Mouse (Mus musculus) ovary, postnatal 14 days (tissue): ENCODE data around the gene Rara.
"Not testable (repeated sequence)": the region's sequence is repeated elsewhere in the genome, so short reads cannot be mapped to it uniquely, and the experiment has no call there.

Experiments
- DNase-seq: peaks from one replicate; pipeline ENCODE4 v3.0.0; 2022; ENCODE audit warnings: low spot score

Gene Rara

DNA sequence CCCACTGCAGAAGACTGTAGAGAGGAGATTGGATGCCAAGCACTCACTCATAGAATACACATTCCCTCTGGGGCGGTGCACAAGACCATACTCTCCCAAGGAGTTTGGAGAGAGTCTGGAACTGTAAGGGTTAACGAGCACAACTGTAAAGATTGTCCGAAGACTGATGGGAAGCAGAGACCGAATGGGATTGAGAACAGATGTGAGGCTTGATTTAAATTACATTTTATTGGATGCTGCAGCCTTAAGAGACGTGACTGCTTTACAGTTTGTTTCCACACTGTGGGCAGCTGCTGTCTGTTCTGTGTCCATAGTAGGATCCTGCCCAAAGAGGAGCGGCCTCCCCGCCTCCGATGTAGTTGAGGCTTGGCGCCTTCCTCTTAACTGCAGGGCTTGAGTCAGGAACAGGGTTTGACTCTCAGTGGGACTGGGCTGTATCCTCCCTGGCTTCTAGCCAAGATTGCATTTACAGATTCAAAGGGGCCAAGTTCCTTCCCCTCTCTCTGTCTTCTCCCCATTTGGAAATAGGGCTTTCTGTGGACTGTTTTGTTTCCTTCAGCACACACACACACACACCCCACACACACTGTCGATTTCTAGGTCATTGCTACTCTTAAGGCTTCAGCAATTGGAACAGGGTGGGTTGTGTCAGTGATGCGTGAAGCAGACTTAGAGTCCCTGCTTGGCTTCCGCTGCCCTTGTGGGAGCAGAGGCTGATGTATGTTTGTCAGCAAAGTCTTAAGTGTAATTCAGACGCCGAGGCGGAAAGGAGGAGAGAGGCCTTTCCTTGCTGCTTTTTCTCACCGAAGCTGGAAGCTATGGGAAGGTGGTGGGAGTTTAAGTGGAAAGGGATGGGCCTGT, 4.5 kb upstream of the Rara start:
- DNase-seq, result not testable (repeated sequence)

DNA sequence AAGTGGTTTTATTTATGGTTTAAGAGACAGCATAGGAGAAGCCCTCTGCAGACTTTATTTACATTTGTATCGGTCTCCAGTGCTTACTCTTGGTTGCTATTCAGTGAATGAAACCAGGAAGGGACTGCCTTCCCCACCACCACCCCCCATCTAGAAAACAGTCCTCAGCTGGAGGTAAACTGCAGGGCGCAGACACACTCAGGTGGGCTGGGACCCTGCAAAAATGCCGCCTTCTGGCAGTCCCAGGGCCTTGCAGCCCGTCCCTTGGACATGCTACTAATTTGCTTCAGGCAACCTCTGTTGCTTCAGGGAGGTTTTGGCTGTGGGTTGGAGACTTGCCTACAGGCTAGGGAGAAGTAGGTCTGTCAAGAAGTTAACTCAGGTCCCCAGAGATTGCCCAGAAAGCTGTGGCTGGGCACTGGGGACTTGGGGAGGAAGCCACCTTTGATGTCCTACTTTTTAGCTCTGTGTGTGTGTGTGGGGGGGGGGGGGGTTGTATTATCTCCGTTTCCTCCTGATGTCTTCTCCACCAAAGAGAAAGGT, 2.9 kb upstream of the Rara start:
- no peak for DNase-seq

DNA sequence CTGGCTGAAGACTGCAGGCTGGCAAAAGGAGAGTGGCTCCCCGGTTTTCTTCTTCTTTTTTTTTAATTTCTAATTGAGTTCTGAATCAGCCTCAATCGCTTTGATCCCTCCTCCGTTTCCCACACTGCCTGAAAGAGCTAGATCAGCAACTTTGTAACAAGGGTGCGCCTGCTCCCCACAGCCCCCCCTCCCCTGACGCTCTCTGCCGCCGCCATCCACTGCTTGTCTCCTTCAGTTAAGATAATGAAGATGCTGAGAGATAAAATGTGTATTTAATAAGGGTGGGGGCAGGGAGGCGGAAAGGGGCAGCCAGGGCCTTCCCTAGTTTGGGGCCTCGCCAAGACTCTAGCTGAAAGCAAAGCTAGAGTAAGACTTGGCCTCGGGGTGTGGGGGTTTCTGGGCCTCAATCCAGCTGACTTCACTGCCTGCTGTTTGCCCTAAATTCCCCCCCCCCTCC, 2.3 kb upstream of the Rara start:
- DNase-seq, result no peak

GRCm38 (mm10) chr11:98925868-98926311, 1.7 kb upstream of the Rara start:
- no peak for DNase-seq

DNA sequence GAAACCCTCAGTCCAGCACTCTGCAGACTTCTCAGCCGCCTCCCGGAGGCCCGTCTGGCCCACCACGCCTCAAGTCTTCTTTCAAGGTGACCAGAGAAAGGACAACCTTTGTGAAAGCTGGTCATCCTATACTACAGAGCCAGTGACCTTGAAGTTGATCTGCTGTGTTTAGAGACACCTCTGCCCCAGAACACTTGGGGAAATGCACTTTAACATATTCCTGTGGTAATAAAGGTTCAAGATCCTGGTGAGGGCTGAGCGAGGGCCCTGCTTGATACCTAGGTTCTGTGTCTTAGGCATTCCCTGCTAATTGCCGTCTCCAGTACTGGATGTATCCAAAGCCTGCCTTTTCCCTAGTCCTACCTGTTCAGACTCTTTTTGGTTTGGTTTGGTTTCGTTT, 1.1 kb upstream of the Rara start:
- no peak for DNase-seq

DNA sequence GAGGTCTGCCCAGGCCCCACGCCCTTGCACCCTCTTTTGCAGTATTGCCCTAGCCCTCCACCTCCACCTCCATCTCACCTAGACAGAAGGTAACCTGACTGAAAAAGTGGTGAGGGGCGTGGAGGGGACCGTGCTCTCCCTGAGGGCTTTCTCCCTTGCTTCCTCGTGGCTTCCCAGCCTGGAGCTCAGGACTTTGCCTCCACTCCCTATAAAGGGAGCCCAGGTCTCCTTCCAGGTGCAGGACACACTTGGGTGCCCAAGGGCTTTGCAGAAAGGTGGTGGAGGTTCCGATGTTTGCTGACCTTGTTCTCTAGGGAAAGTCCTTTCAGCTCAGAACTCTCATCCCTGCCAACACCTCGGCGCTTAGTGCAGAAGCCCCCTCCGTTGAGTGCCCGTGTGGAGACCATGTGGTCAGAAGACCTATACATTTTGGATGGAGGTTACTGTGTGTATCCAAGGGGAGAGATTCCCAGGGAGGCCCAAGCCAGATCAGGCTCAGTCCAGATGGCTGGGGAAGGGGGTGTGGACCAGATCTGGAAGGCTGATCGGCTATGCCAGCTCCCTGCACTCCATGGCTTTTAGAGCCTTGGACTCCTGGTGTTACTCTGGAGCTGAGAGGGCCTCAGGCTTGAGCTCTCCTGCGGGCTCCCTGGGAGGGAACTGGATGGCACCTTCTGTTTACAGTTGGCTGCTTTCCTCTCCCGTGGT, 722 bp downstream of the Rara start:
- no peak for DNase-seq

DNA sequence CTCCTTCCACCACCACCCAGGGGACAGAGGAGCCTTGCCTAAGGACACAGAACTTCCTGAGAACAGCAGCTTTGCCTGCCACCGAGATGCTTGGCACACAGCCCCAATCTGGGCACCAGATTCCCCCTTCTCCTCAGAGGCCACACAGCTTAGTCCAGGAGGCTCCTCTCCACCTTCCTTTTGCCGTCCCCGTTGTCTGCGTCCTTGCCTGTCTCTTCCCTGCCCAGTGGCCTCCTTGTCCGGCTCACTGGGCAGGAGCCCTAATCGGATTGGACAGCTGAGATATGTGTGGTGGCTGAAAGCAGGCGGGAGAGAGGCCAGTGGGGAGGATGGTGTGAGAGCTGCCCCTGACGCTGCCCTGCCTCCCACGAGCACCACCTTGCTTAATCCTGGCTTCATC, 1.9 kb downstream of the Rara start:
- DNase-seq, result peak; percentile 11

DNA sequence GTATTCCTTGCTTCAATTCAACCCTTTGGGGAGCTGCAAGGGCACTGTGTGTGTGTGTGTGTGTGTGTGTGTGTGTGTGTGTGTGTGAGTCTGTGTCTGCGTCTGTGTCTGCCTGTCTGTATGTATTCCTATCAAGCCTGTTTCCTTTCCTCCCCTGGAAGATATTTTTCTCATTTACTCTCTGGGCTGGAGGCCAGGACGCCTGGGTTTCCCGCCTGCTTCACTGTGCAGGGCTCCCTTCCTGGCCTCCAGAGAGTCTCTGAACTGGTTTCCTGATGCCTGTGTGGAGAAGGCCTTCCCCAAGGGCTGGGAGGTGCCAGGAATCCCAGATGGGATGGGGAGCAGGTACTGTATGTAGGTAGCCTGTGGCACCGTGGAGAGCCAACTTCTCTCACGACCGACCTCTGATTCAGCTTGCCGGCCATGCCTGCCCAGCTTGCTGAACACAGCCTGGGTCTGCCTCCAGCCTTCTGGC, 2.5 kb downstream of the Rara start:
- peak; percentile 36 for DNase-seq

GRCm38 (mm10) chr11:98930773-98931512, 3.3 kb downstream of the Rara start:
- DNase-seq, result peak; percentile 5

DNA sequence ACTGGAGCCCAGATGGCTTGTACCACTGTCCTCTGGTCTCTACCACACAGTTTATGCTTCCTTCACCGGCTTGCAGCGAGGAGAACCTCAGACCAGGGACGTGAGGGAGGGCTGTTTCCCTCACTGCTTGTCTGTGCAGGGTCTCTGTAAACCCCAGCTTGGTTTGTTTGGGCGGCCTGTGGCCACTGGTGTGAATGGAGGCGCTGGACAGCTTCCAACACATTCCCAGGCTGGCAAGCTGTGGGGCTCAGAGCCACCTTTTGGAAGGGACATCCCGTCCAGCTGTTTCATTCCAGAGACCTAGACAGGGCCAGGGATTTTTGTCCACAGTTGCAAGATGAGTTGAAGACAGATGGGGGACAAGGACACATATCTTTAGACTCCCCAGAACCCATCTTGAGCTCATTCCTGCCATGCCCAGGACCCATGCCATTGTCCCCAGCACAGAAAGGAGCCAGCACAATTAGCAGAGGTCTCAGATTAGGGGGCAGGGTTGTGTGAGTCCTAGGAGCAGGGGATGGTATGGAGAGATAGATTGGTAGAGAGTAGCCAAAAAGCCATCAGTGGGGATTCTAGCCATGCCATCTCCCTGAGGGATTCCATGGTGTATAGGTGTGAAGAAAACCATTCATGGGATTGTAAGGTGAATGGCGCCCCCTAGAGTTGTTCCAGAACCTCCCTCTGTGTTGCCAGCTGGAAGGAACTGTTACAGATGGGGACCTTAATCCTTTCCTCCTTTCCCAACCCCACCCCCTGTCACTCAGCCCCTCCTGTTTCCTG, 4.1 kb downstream of the Rara start:
- DNase-seq, result peak; percentile 21

DNA sequence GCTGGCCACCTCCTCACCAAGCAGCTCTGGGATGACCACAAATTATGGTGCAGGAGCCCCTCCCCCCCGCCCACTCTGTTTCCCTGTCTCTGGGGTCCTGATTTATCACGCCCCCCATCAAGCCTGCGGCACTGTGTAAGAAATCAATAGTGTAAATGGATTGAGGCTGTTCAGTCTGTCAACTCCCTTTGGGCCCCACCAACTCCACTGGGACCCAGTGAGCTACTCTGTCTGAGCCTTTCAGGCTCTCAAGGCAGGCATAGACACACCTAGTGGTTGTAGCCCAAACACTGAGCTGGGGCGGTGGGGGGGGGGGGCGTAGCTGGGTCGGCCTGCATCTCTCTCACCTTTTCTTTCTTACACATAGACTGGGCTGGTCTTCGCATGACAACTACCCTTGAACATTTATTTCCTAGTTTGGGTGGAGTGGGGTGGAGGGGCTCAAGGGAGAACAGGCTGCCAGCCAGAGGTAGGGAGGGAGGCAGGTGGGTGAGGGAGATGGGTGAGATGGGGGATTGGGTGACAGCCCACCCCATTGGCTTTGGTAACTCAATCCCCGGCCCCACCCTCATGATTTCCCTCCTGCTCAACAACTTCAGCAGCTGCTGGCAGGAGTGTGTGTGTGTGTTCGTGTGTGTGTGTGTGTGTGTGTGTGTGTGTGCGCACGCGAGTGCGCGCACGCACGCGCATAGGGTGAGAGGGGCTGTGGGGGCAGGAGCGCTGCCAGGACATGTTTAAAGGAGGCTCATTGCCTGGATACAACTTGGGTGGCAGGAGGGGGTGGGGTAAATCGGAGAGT, 4.9 kb downstream of the Rara start:
- peak; percentile 23 for DNase-seq

DNA sequence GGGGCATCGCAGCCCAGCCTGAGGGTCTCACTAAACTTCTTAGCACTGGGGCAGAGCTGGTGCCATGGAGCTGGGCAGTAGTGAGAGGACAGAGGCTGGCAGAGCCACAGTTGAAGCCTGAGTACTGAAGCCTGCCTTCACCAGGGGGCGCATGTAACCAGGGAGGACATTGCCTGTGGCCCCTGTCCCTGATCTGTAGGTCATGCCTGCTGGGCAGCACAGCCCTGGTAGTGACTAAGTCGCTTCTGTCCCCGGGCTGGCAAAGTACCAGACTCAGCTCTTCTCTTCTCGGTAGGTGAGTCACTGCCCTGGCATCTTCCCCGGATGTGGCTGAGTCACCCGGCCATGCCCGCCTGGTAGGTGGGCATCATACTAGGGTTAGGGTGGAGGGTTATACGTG, 5.5 kb downstream of the Rara start:
- DNase-seq, result no peak

GRCm38 (mm10) chr11:98933847-98934246, 6.2 kb downstream of the Rara start:
- not testable (repeated sequence) for DNase-seq

DNA sequence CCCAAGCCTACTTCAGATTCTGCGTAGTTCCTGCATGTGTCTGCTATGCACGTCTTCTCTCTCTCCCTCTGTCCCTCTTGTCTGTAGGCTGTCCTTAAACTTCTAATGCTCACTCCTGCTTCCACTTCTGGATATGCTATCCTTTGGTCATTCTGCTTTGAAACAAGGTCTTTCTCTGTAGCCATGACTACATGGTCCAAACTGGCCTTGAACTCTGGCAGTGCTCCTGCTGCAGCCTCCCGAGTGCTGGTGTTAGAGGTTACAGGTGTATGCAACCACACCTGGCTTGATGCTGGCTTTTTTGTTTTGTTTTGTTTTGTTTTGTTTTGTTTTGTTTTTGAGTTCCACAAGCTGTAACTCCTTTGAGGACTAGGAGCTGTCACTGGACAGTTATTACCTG, 6.7 kb downstream of the Rara start:
- no peak for DNase-seq

DNA sequence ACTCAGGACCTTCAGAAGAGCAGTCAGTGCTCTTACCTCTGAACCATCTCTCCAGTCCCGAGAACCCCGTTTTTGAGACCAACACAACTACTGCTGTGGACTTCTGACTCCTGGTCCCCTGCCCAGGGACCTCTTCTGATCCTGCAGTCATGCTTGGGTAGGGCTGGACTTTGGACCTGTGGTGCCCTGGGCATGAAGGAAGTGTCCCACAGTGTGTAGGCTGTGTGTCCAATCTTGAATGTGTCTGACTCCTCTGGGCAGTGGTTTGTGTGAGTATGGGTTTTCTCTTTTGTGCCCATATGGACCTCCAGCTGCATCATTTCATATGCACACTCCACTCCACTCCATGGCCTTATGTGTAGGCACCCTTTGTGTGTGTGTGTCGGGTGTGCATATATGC, 7.5 kb downstream of the Rara start:
- no peak for DNase-seq

GRCm38 (mm10) chr11:98936170-98936569, 8.6 kb downstream of the Rara start:
- no peak for DNase-seq

GRCm38 (mm10) chr11:98936606-98937409, 9.2 kb downstream of the Rara start:
- no peak for DNase-seq

DNA sequence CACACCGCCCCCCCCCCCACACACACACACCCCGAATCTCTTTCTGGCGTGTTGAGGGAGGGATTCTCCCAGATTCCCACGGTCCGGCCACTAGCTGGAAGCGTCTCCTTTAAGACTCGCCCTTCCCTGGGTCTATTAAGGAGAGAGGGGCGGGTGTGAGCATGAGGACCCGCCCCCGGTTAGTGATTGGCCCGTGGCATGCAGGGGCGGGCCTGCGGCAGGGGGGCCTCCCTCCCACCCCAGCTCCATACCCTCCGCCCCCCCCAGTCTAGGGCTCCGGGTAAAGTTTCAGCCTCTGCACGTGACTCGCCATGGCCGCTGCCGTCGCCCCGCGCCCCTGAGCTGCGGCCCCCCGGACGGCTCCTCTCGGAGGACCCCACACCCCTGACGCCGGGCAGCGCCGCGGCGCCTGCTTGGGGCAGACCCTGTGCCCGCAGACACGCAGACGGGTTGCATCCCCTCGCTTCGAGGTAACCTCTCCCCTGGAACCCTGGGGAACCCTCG, 9.8 kb downstream of the Rara start:
- peak; percentile 71 for DNase-seq

- no peak for DNase-seq
These were observed 10.5 kb downstream of the Rara start for GRCm38 (mm10) chr11:98937914-98938694.
